Mouse (Mus musculus) adrenal gland, postnatal 36 days (tissue): Measurements from ENCODE around the gene Wdr95. TPM values are rescaled to one million over a fixed set of nuclear protein-coding genes. Genes with fewer than 3 reads are reported as not detected.
"Not testable (repeated sequence)": the region's sequence is repeated elsewhere in the genome, so short reads cannot be mapped to it uniquely, and the experiment has no call there.

Experiments
- DNase-seq, 2 experiments: peaks; one replicate each; pipeline ENCODE4 v3.0.0; 2021; ENCODE audit warnings: mixed read lengths in 1 of 2
- total RNA-seq, 2 experiments: library from RNA; stranded (reverse); gene quantifications; 2 replicates each; pipeline ENCODE4 v1.2.3; 2021

The Wdr95 gene
- total RNA-seq, 2 experiments from 2014 or later, result not detected

DNA sequence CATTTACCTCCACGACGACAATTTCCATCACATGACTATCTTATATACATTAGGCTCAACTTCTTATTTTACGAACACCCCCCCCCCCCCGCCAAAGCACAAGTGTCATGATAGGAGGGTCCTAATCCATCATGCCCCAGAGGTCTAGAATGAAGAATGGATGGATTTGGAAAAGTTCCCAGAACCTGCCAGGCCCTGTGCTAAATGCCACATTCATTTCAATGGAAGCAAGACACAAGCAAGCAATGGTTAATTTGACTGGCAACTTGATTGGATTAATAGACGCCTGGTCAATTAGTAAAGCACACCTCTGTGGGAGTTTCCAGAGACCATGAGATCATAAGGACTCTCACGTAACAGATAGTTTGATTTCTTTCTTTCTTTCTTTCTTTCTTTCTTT, 11.4 kb upstream of the Wdr95 start:
- no peak for DNase-seq

GRCm38 (mm10) chr5:149520806-149521205, 7.7 kb upstream of the Wdr95 start:
- peak in 1 of 2 experiments; percentile 40 for DNase-seq

DNA sequence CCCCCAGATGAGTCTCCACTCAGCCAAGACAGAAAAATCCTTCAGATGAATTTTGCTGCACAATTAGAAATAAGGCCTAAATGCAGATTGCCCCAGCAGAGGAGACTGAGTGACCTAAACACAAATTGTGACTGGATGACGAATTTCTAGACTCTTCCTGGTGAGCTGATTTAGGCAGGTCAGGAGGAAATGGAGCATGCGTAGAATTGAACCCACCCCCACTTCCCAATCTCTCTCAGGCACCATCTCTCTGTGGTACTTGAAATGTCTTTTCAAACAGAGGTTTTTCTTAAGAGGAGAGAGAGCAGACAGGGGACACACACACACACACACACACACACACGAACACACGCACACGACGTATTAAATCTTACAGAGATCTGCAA, 4.6 kb upstream of the Wdr95 start:
- DNase-seq, result no peak

- peak; percentile 73 to 82 for DNase-seq
Measured at GRCm38 (mm10) chr5:149524242-149524858, 4.1 kb upstream of the Wdr95 start.

- DNase-seq, result no peak
Measured at GRCm38 (mm10) chr5:149525055-149525785, 3.3 kb upstream of the Wdr95 start.

DNA sequence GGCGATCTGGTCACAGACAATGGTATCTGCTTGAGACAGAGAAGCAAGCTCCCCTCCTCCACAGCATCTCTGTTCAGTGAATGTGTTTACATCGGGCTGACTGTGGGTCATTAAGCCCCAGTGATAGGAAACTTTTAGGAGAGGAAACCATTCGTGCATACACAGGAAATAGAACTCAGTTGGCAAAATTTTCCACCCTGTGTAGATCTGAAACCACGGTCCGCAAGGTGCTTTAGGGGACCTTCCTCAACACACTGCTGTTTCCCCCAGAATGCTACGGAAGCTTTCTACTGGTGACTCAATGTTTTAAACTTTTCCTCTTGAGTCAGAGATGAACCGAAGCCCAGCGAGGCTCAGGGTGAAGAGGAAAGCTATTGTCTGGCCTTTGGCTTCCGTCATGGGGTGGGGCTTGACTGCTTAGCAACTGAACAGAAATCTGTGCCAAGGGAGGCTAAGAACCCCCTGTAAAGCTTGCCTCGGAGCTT, 2.0 kb upstream of the Wdr95 start:
- peak; percentile 44 to 45 for DNase-seq

DNA sequence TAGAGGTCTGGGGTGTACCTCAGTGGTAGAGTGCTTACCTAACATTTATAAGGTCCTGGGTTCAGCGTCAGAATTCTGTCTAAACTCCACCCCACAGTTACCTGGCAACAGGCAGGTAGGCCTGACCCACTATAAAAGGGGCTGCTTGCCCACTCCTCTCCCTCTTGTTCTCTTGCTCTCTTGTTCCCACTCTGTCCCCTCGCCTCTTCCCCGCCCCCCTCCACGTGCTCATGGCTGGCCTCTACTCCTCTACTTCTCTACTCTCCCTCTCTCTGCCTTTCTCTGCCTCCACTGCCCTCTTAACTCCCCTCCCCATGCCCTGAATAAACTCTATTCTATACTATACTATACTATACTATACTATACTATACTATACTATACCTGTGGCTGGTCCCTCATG, 1.2 kb upstream of the Wdr95 start:
- not testable (repeated sequence) for DNase-seq

DNA sequence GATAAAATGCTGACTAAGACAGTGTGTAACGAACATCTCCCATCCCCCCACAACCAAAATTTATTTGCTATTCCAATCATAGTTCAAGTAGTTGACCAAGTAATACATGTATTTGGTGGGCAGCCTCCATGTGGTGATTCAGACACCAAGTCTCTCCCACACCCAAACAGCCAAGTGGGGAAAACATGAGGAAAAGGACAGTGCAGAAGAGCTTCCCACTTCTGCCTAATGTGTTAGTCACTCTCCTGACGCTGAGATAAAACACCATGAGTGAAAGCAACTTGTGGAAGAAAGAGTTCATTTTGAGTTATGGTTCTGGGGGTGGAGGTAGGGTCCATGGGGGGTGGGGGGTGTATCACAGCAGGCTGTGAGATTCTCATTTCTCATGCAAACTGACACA, 5.4 kb downstream of the Wdr95 start:
- no peak for DNase-seq

- DNase-seq, result no peak
Measured at GRCm38 (mm10) chr5:149536005-149536404, 7.5 kb downstream of the Wdr95 start.

DNA sequence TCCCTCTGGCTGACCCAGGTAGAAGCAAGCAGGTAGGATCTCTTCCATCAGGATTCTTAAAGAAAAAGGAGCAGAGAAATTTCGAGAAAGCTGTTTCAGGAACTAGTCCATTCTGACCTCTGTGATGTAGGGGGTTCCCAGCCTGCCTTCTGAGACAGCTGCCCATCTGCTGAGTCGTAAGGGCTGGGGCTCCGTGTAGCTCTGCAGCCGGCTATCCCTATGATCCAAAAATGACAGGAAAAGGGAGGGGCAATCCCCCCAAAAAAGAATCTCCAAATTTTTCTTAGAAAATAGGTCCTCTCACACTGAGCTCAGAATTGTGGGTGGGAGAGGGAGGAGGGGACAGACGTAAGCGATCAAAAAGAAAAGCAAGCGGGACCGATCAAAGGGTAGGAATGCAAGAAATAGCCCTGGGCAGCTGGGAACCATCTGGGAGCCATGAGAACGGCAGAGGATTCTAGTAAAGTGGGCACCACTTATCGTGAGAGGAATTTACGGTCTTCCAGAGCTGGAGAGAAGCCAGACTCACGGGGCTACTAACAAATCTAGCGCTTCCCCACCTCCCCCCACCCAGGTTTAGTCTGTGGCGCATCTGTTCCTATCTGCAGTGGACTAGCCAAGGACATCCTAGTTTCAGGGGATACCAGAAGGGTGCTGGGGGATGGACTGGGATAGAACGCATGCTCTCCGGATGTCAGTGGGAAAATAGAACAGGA, 9.5 kb downstream of the Wdr95 start:
- no peak for DNase-seq

- DNase-seq, result no peak
Measured at GRCm38 (mm10) chr5:149538531-149538930, 10.1 kb downstream of the Wdr95 start.

DNA sequence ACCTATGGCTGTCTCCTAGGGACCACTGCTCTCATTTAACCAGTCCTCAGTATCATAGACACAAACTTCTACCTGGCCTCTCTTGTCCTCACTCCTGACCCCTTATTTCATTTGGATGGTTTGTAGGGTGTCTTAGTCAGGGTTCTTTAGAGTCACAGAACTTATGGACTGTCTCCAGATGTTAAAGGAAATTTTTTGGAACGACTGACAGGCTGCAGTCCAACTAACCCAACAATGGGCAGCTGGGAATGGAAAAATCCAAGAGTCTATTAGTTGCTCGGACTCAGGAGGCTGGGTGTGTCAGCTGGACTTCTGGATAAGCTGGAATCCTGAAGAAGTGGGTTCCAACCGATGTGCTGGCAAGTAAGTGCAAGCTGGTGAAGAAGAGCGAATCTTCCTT, 10.6 kb downstream of the Wdr95 start:
- no peak for DNase-seq

DNA sequence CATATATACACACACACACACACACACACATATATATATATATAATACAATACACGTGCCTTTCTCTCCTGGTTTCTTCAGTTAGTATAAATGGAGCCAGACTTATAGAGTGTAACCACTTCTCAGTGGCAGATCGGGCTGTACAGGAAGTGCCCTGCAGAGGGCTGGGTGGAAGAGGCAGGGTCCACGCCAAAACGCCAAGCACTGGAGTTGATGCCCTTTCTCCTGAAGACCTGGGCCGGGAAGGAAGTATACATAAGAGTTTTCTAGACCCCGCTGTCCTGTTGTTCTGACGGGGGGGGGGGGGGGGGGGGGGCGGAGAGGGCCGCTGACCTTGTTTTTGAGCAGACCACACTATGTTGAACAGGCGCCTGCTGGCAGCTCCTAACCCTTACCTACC, 22.7 kb downstream of the Wdr95 start:
- DNase-seq, result no peak

DNA sequence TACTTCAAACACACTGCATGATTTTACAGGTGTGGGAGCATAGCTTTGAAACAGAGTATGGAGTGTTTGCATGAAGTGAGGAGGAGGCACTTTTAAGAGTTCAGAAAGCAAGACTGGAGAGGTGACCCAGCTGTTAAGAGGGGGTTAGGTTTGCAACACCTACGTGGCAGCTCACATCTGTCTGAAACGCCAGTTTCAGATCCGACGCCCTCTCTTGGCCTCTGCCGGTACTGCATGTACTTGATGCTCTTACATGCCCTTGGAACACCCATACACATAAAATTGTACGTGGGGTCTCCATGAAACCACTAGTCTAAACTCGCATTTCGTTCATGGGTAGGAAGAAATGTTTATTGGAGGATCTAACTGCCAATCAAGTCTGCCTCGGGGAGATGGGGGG, 24.3 kb downstream of the Wdr95 start:
- peak; percentile 7 to 12 for DNase-seq

DNA sequence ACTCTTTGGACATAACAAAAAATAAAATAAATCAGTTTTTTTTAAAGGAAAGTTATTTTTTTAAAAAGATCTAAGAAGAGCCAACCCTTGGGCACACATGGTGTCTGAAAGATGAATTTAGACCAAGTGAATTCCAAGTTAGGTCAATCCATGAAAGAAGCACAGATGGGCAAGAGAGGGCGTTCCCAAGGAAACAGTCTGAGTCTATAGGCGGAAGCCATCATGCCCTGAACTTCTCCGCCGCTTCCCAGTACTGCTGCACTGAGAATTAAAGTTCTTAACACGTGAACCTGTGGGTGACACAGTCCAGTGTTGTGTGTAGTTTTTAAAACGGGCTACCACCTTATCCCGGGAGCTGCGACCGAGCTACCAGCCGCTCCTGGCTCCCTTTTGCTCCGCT, 24.9 kb downstream of the Wdr95 start:
- no peak for DNase-seq

DNA sequence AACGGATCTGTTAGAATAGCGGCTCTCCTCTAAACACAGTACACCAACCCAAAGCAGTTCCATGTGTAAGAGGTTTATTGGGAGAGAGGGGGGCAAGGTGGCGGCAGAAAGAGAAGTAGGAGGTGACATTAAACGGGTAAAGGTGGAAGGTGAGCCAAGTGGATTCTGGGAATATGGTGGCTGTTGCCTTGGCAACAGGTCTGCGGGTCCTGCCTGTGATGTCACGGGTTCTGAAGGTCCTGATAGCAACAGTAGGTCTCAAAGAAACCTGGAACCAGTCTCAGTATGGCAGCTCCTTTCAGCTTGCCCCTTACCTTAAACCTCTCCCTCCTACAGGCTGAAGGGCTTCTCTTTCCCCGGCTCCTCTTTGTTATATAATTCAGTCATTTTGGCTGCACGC, 25.9 kb downstream of the Wdr95 start:
- no peak for DNase-seq

- no peak for DNase-seq
Measured at GRCm38 (mm10) chr5:149560903-149561588, 32.6 kb downstream of the Wdr95 start.

DNA sequence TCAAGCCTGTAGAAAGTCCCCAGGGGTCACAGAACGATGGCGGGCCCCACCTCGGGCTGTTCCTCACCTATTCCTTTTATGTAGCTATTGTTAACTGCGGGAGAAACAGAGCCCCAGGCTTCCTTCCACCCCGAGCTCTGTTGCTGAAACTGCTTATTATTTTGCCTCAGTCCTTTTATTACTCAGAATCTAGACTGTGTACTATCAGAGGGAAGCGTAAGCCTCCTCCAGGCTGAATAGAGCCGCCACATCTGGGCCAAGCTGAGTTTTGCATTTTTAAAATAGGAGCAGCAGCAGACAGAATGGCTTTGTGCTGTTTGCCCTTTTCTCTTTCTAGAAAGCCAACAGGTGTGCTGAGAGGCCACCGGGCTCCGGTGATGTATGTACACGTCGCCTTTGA, 37.5 kb downstream of the Wdr95 start:
- DNase-seq, result no peak

DNA sequence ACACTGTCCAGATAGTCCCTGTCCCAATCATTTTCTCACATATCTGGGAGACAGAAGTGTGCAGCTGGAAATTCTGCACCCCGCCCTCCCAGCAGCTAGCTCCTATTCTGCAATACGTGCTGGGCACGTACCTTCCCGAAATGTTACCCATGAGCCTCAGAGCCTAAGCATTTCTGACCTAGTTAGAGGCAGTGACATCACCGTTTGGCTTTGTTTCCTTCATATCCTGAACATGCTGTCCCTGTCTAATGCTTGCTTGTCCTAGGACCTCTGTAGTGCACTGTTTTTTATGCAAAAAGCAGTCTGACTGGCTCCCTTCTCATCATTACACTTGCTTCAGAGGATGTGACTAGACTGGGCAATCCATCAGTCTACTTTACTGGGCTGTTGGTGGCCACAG, 38.5 kb downstream of the Wdr95 start:
- DNase-seq, result peak; percentile 4 to 58

DNA sequence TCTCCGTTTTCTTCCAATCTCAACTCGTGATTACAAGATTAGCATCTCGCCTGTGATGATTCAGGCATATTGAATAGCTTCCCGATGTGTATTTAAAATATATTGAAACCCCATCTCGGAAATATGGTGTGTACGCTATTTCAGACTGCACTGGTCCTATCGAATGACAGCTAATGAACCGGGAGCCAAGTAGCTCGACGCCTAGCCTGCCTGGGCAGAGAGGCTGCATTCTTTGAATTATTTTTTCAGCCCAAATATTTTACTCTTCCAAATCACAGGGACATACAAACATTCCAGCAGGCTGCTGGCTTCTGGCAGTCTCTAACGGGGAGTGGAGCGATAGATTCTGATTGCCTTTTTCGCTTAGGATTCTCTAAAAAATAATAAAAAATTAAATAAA, 40.5 kb downstream of the Wdr95 start:
- DNase-seq, result no peak

DNA sequence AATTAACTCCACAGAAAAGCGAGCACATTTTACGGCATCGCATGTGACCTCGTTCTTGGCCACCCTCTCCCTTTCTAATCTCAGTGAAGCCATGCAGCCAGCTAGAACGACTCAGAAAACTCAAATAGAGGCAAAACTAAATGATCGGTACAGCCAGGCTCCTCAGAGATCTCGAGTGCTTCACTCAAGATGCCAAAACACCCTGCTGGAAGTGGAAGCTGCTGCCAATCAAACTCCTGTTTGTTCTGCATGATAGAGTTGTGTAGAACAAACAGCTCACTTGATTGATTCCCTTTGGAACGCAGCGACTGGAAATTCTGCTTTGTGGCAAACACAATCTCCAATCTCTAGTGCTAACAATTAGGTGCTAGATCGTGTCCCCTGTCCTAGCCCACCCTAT, 48.5 kb downstream of the Wdr95 start:
- DNase-seq, result no peak

DNA sequence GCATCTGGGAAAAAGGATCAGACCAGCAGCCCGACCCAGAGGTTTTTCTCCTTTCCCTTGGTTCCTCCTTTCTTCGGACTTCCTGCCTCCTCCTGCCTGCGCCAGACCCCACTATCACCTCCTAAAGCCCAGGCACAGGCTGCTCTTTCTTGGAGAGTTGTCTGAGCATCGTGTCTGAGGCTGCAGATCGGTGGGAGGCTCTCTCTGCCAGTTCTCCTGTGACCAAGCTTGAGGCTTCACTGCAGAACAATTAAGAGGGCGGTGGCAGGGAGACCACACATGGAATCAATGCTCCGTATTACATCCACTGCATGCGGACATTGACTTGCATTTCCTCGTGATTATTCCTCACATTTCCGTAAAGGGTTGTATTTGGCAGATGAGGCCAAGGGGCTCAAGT, 49.0 kb downstream of the Wdr95 start:
- no peak for DNase-seq
